Mouse (Mus musculus) macrophage (primary cell): ENCODE results near the gene Cacnb1. TPM values are rescaled to one million over a fixed set of nuclear protein-coding genes. Genes with fewer than 3 reads are reported as not detected.

ENCODE experiments used
- H3K27ac ChIP-seq: fragments of 350-480 bp; formaldehyde crosslinking; 2 replicates; pipeline ENCODE4 v1.9.0; 2021
- H3K36me3 ChIP-seq: fragments of 350-480 bp; formaldehyde crosslinking; 2 replicates; pipeline ENCODE4 v1.9.0; 2021; ENCODE audit errors: inconsistent target
- H3K4me3 ChIP-seq: fragments of 350-480 bp; formaldehyde crosslinking; 2 replicates; pipeline ENCODE4 v1.9.0; 2021; ENCODE audit errors: inconsistent target
- H3K79me2 ChIP-seq: fragments of 350-480 bp; formaldehyde crosslinking; 2 replicates; pipeline ENCODE4 v1.9.0; 2021; ENCODE audit errors: inconsistent target
- WGBS: methylation state at CpG from one replicate; pipeline ENCODE4 v1.1.7; 2026; ENCODE audit warnings: inconsistent platforms; ENCODE audit not compliant: missing documents; 5-methylcytosine and 5-hydroxymethylcytosine counted together
- polyA plus RNA-seq: library from polyadenylated mRNA; stranded (reverse); fragments of 250-400 nt; gene quantifications from 3 replicates; pipeline ENCODE4 v1.2.4, GENCODE M21; 2018; ENCODE audit warnings: inconsistent platforms

Gene Cacnb1
- polyA plus RNA-seq, 1 experiment from 2014 or later = 1.7 TPM

GRCm38 (mm10) chr11:98050520-98050815 is 27.6 kb upstream of the Cacnb1 start:
- peak overlapping the region; percentile 8; the same call in 1 of the 2 replicates for H3K27ac ChIP-seq
- 61% methylated on average over 2 of the region's 2 CpGs for WGBS
- H3K79me2 ChIP-seq = no peaks in the 10 kb centered on the region
- H3K36me3 ChIP-seq = no peaks in the 10 kb centered on the region
- H3K4me3 ChIP-seq = no peak overlapping the region

DNA sequence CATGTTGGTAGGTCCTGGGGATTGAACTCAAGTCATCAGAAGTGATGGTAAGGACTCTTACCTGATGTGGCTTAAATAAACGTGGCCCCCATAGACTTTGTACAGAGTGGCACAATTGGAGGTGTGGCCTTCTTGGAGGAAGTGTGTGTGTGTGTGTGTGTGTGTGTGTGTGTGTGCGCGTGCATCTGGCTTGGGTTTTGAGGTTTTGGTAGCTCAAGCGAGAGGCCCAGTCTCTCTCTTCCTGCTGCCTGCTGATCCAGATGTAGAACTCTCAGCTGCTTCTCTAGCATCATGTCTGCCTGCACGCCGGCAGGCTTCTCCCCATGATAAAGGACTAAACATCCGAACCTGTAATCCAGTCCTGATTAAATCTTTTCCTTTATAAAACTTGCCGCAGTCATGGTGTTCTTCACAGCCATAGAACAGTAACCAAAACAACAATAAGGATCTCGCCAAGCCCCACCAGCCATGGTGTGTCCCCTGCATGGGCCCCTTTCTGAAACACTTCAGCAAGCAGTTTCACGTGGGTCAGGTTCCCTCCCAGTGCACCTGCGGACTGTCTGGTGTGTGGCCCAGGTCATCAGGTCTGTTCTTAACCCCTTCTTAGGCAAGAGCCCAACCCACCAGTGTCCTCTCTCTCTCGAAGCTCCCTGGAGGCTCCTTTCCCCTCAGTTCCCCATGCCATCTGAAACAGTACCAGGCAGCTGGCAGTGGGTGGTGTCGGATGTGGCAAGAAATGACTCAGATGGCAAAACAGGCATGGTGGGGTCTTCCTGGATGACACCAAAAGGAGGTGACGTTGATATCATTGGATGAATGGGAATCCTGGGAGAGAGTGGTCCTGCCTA is 27.1 kb upstream of the Cacnb1 start:
- Histone ChIP-seq H3K4me3 (no peak overlapping the region), H3K27ac (0 out of 2 replicates have a peak overlapping the region, but pooled peaks have one; percentile 8), H3K36me3 (no peaks in the 10 kb centered on the region), H3K79me2 (no peaks in the 10 kb centered on the region)
- WGBS = 27% methylated on average over 14 of the region's 14 CpGs

DNA sequence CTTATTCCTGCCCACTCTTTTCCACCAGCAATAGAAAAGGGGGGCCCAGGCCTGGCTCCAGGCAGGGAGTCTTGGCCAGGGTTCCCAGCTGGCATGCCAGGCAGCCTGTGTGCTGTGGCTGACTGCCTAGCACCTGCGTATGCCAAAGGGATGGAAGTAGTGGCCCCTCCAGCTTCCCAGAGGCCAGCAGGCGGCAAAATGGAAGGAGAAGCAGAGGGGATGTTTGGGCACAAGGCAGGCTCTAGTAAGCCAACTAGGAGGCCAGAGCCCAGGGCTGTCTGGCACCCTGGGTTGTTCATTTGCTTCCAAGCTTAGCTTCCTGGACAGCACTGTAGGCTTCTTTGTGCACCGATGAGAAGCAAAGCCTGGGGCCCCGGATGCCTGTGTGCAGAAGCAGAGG is 24.9 kb upstream of the Cacnb1 start:
- 73% methylated on average over 4 of the region's 4 CpGs for WGBS
- Histone ChIP-seq H3K79me2 (no peaks in the 10 kb centered on the region), H3K36me3 (no peaks in the 10 kb centered on the region), H3K27ac (no peak overlapping the region), H3K4me3 (no peak overlapping the region)

DNA sequence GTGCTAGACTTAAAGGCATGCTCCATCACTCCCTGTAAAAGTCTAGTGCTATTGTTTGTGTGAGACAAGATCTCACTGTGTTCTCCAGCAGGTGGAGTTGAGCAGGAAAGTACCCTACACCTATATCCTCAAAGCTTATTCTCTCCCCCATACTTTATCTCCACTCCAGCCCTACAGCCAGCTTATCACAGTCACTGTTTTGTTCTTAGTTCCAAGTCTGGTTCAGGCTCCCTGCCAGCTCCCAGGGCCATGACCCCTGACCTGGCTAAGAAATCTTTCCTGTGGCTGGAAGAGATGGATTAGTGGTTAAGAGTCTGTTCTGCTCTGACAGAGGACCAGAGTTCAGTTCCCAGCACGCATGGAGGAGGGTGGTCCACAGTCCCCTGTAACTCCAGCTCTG is 23.6 kb upstream of the Cacnb1 start:
- Histone ChIP-seq H3K36me3 (no peaks in the 10 kb centered on the region), H3K4me3 (no peak overlapping the region), H3K79me2 (no peaks in the 10 kb centered on the region), H3K27ac (no peak overlapping the region)
- WGBS = 93% methylated on average over 1 of the region's 1 CpGs

- WGBS = 75% methylated on average over 4 of the region's 4 CpGs
- H3K4me3 ChIP-seq = no peak overlapping the region
- H3K79me2 ChIP-seq = no peaks in the 10 kb centered on the region
- H3K36me3 ChIP-seq = no peaks in the 10 kb centered on the region
- H3K27ac ChIP-seq = no peak overlapping the region
These were observed 22.8 kb upstream of the Cacnb1 start for GRCm38 (mm10) chr11:98045596-98045995.

GRCm38 (mm10) chr11:98044074-98044473 is 21.2 kb upstream of the Cacnb1 start:
- Histone ChIP-seq H3K4me3 (no peak overlapping the region), H3K36me3 (no peaks in the 10 kb centered on the region), H3K79me2 (no peaks in the 10 kb centered on the region), H3K27ac (no peak overlapping the region)
- WGBS = 75% methylated on average over 5 of the region's 5 CpGs

GRCm38 (mm10) chr11:98042741-98043140 is 19.9 kb upstream of the Cacnb1 start:
- no peaks in the 10 kb centered on the region for H3K36me3 ChIP-seq

GRCm38 (mm10) chr11:98040975-98041374 is 18.1 kb upstream of the Cacnb1 start:
- no peak overlapping the region for H3K4me3 ChIP-seq
- H3K36me3 ChIP-seq = no peaks in the 10 kb centered on the region
- 84% methylated on average over 8 of the region's 8 CpGs for WGBS
- H3K79me2 ChIP-seq = no peaks in the 10 kb centered on the region
- no peak overlapping the region for H3K27ac ChIP-seq

More at GRCm38 (mm10) chr11:98042741-98043140, 19.9 kb upstream of the Cacnb1 start:
- WGBS = 69% methylated on average over 6 of the region's 6 CpGs
- no peaks in the 10 kb centered on the region for H3K79me2 ChIP-seq
- no peak overlapping the region for H3K4me3 ChIP-seq
- no peak overlapping the region for H3K27ac ChIP-seq

- no peaks in the 10 kb centered on the region for H3K36me3 ChIP-seq
- no peaks in the 10 kb centered on the region for H3K79me2 ChIP-seq
- WGBS = 87% methylated on average over 14 of the region's 14 CpGs
- H3K4me3 ChIP-seq = no peak overlapping the region
- no peak overlapping the region for H3K27ac ChIP-seq
These were observed 15.0 kb upstream of the Cacnb1 start for GRCm38 (mm10) chr11:98037871-98038270.

- 3% methylated on average over 24 of the region's 27 CpGs for WGBS
- no peak overlapping the region for H3K4me3 ChIP-seq
- no peak overlapping the region for H3K27ac ChIP-seq
- peaks cover 3% of the 10 kb centered on the region; the same call in 1 of the 2 replicates for H3K36me3 ChIP-seq
- no peaks in the 10 kb centered on the region for H3K79me2 ChIP-seq
These were observed 13.1 kb upstream of the Cacnb1 start for GRCm38 (mm10) chr11:98035977-98036377.

- Histone ChIP-seq H3K79me2 (no peaks in the 10 kb centered on the region), H3K36me3 (peaks cover 9% of the 10 kb centered on the region; the same call in 1 of the 2 replicates), H3K27ac (no peak overlapping the region), H3K4me3 (no peak overlapping the region)
- WGBS = 87% methylated on average over 4 of the region's 4 CpGs
These were observed 12.0 kb upstream of the Cacnb1 start for GRCm38 (mm10) chr11:98034840-98035239.

- Histone ChIP-seq H3K4me3 (no peak overlapping the region), H3K27ac (no peak overlapping the region), H3K79me2 (peaks cover under 1% of the 10 kb centered on the region), H3K36me3 (peaks cover 17% of the 10 kb centered on the region)
- 81% methylated on average over 5 of the region's 5 CpGs for WGBS
These were observed 11.2 kb upstream of the Cacnb1 start for GRCm38 (mm10) chr11:98034061-98034460.

DNA sequence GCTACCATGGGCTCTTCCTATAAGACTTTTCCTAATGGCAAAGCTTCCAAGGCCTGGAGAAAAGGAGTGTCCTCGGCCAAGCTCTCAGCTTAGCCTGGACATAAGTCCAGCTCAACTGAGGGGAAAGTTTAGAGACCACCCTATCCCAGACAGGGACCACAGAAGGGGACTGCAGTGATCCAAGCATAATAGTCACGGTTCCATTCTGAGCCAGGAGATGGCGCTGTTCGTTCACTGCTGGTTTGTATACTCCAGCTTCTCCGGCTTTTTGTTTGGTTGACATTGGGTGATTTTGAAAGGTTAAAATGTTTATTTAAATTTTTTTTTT is 8.6 kb upstream of the Cacnb1 start:
- no peak overlapping the region for H3K4me3 ChIP-seq
- peaks cover 21% of the 10 kb centered on the region for H3K79me2 ChIP-seq
- WGBS = 16% methylated on average over 4 of the region's 5 CpGs
- peaks cover 21% of the 10 kb centered on the region for H3K36me3 ChIP-seq
- no peak overlapping the region for H3K27ac ChIP-seq

DNA sequence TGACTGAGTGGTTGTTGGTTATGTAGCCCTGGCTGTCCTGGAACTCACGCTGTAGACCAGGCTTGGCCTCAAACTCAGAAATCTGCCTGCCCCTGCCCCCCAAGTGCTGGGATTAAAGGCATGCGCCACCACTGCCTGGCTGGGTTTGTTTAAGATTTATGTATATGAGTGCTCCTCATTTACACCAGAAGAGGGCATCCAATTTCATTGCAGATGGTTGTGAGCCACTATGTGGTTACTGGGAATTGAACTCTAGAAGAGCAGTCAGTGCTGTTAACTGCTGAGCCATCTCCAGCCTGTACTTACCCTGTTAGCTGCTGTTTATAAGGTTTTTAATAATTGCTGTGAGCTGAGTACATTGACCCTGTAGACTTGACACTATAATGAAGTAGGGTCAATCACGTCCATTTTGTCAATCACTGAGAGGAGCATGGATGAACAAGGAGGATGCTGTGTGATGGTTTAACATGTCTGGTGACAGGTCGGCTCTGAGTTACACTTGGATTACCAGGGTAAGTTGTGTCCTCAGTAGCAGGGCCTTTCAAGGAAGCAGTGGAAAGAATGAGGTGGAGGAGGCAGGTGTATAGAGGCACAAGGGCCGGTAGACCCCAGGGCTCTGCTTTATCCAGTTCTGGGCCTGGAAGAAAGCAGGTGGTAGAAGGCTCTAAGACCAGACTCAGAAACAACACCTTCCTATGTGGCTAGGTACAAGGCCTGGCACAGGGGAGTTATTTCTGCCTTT is 8.0 kb upstream of the Cacnb1 start:
- Histone ChIP-seq H3K36me3 (peaks cover 21% of the 10 kb centered on the region), H3K79me2 (peaks cover 21% of the 10 kb centered on the region), H3K4me3 (no peak overlapping the region), H3K27ac (no peak overlapping the region)
- WGBS = 86% methylated on average over 5 of the region's 5 CpGs

DNA sequence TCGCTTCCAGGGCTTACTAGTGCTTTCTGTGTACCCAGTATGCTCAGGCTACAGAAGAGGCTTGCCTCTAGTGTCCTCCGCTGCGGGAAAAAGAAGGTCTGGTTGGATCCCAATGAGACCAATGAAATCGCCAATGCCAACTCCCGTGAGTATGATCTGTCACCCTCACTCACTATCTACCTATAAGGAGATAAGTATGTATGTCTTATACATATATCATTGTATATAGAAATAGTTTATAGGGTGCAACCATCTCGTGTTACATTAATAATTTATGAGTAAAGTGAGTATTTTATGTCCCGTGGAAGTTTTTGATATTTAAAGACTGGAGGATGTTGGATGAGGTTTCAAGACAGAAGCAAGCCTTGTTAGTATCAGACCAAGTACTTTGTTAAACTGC is 5.0 kb upstream of the Cacnb1 start:
- Histone ChIP-seq H3K27ac (peak overlapping the region; percentile 69), H3K36me3 (peaks cover 21% of the 10 kb centered on the region), H3K79me2 (peaks cover 21% of the 10 kb centered on the region), H3K4me3 (peak overlapping the region; percentile 97)
- 23% methylated on average over 7 of the region's 7 CpGs for WGBS
